Mouse (Mus musculus) CD4-positive, CD25-positive, alpha-beta regulatory T cell, adult 2 months (primary cell): ENCODE measurements around the gene Heatr5a.

ENCODE experiments used
- DNase-seq: peaks from one replicate; pipeline ENCODE4 v3.0.0-alpha.2; 2012; ENCODE audit warnings: low read depth, low spot score

Gene Heatr5a

GRCm38 (mm10) chr12:51972269-51973065, 1.3 kb upstream of the Heatr5a start:
- peak; percentile 47 for DNase-seq

DNA sequence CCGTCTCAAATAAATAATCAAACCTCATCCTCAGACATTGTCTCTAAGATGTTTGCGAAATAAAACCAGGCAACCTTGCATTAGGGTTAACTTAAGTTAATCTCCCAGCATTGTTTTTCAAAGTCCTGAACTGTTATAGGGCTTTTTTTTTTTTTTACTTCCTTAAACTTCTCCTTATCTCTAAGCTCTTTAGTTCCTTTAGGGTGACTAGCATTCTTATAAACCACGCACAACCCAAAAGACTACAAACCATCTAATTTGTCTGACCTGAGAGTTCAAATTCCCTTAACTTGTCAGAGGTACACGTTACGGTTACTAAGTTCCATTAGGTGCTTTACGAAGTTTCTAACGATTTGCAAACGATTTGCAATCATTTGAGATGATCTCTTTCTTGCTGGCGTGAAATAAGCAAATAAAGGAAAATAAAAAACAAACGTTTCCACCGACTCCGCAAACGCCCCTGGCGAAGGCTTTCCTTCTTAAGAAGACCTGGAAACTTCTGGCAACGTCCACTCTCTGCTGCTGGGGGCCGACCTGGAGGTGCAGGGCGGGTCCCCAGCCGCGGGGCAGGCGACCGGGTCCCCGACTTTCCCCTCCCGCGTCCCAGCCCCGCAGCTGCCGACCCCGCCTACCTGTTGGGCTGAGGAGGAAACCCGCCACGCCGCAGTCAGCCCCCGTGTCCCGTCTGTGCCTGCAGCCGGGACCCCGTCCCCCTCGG, 610 bp downstream of the Heatr5a start:
- no peak for DNase-seq

- no peak for DNase-seq
Observed at GRCm38 (mm10) chr12:51969876-51970275, 1.2 kb downstream of the Heatr5a start.

GRCm38 (mm10) chr12:51969092-51969491, 2.0 kb downstream of the Heatr5a start:
- DNase-seq: no peak

- no peak for DNase-seq
Observed at GRCm38 (mm10) chr12:51967915-51968595, 3.1 kb downstream of the Heatr5a start.

- DNase-seq: no peak
Observed at GRCm38 (mm10) chr12:51957626-51958025, 13.5 kb downstream of the Heatr5a start.

DNA sequence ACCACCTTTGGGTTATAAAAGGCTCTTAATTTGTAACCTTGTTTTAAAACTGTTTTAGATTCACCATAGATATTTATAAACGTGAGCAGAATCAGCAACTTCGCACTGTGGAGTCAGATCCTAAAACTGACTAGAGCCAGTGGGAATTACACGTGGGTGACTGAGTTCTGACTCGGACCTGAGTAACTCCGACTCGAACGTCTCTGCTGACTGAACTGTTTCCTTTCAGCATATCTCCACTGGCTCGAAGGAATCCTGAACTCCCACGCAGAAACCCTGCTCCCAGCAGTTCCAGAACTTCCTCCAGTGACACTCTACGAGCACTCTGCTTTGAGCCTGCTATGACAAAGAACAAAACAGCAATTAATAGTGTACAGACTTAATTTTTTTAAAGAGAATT, 18.8 kb downstream of the Heatr5a start:
- DNase-seq: no peak

GRCm38 (mm10) chr12:51947498-51947945, 23.6 kb downstream of the Heatr5a start:
- no peak for DNase-seq

GRCm38 (mm10) chr12:51945331-51945730, 25.8 kb downstream of the Heatr5a start:
- DNase-seq: no peak

DNA sequence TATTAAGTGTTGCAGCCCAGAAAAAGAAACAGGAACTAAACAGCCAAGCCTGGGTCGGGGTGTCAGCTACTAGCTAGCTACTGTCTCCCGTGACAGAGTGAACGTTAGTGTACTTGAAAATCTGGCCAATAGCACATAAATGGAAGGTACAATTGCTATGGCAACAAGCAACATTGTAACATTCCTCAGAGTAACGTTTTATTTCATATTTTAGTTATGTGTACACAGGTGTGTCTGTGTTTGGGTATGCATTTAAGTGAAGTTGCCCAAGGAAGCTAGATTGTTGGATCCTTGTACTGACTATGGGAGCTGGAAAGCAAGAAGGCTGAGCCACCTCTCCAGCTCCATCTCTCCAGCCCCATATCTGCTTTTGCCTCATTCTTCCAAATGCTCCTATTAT, 31.3 kb downstream of the Heatr5a start:
- no peak for DNase-seq

DNA sequence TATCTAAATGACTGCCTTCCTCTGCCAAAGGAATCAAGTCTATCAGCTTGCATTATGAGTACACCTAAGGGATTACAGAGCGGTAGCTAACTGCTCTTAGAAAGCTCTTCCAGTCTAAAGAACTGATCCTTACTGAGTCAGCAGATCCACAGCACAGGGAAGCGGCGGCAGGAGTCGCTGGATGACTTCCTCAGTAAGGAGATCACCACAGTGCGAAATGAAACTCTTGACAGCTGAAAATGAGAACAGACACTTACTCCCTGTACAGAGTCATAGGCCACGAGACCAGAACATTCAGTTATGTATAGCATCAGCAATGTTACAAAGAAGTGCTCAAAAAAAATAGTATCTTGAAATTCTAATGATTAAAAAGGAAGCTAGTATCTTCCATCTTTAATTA, 33.2 kb downstream of the Heatr5a start:
- no peak for DNase-seq

GRCm38 (mm10) chr12:51929630-51930029, 41.5 kb downstream of the Heatr5a start:
- DNase-seq: peak; percentile 55

DNA sequence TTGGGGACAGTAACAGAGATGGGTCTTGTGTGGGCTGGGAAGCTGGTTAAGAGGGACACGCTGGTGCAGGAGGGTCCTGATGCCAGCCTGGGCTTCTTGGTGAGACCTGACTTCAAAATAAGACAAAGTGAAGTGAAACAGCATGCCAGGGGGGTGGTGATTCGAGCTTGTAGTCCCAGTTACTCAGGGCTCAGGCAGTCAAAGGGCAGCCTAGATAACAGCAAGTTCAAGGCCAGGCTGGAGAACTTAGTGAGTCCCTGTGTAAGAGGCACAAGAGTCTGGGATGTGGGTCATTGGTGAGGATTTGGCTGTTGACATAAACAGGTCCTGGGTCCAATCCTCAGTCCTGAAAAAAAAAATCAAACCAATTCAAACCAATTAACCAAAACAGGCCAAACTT, 53.9 kb downstream of the Heatr5a start:
- no peak for DNase-seq

- DNase-seq: no peak
Observed at GRCm38 (mm10) chr12:51914903-51915670, 56.0 kb downstream of the Heatr5a start.

DNA sequence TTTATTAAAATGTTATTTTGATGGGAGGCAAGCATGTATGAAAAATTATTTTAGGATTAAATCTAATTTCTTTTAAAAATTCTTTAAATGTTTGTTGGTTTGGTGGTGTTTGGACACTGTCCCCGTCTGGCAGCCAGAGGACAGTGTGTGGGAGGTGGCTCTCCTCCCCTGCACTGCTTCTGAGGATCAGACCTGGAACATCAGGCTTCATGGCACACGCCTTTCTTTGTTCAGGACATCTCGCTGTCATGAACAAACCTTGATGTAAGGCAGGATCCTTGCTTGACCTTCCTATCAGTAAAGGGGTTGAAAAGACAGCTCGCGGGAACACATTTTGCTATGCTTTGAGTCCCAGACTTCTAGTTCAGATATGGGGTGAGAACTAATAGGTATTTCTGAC, 61.9 kb downstream of the Heatr5a start:
- no peak for DNase-seq

- DNase-seq: no peak
Observed at GRCm38 (mm10) chr12:51907543-51907942, 63.6 kb downstream of the Heatr5a start.

DNA sequence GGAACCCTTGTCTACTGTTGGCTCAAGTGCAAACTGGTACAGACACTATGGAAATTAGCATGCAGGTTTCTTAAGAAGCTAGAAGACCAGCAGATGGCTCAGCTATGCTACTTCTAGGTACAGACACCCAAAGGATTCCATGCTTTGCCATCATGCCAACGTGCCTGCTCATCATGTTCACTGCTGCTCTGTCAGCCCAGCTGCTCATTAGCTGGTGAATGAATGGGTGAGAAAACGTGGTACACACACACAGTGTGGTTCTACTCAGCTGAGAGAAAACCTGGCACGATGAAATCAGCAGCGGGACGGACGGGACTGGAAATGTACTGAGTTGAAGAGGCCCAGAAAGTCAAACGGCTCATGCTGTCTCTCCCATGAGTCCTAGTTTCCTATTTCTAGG, 70.6 kb downstream of the Heatr5a start:
- no peak for DNase-seq

- no peak for DNase-seq
Observed at GRCm38 (mm10) chr12:51896901-51897300, 74.2 kb downstream of the Heatr5a start.

- DNase-seq: peak; percentile 22
Observed at GRCm38 (mm10) chr12:51888609-51889008, 82.5 kb downstream of the Heatr5a start.

DNA sequence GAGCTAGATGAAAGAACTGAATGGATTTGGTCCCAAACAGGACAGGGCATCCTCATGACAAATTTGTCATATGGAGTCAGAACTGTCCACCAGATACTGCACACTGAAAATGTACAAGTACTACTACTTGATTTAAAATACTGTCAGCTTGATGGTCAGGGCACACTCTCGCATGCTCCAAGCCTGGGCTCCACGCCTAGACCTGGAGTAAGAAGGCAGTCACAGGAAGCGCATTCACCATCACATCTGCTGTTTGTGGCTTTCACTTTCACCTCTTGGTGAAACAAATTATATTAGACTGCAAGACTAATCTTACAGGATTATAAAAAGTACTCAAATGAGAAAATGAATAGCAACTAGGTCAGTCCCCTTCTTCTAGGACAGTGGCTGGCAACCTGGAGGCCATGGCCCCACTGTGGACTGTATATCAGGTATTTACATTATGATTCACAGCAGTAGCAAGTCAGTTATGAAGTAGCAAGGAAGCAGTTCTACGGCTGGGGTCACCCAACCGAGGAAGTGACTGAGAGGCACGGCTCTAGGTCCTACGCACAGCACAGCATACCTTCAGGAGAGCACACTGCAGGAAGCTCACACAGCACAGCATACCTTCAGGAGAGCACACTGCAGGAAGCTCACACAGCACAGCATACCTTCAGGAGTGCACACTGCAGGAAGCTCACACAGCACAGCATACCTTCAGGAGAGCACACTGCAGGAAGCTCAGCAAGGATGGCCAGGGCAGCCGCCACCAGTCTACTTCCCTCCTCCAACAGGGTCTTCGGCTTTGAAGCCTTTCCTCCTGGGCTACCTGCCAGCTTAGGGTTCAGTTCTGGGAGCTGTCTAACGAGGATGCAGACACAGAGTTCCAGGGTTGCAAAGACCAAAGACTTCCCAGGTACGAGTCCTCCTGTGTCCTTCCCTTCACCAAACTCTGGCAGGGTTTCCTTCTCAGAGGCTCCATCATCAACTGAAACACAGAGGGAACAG, 83.5 kb downstream of the Heatr5a start:
- DNase-seq: peak; percentile 72
